In genomic region chr11:24349967-24350643, GRCm38 (mm10) we compare ENCODE assay signal across 14 mouse cellular contexts.
DNase-seq lines count a peak whose midpoint lies in the region; ATAC-seq lines count a peak whose summit lies in the region.
"Had no signal": no experiment of that assay in that cellular context is flagged by ENCODE, and none has a peak within 500 bp of the region (broad histone marks: within the 10 kb centered on the region; RNA-seq: fewer than 3 reads in every experiment).

No protein-coding gene starts in this region.

- no peaks in the 10 kb centered on the region for H3K9me3 ChIP-seq in hindbrain, embryonic 10.5 days
- H3K9me3 ChIP-seq in hindbrain, embryonic 13.5 days = no peaks in the 10 kb centered on the region
- no peaks in the 10 kb centered on the region for H3K9me3 ChIP-seq in embryonic facial prominence, embryonic 10.5 days
- no peaks in the 10 kb centered on the region for H3K9me3 ChIP-seq in forebrain, embryonic 13.5 days (replicated peaks)
- no peaks in the 10 kb centered on the region for H3K9me3 ChIP-seq in midbrain, embryonic 14.5 days (ENCODE audit: control insufficient read depth, low read length)
- H3K9me3 ChIP-seq: limb, embryonic 15.5 days; neural tube, embryonic 12.5 days had no signal

- no peak overlapping the region for H3K9ac ChIP-seq in hindbrain, embryonic 13.5 days
- H3K9ac ChIP-seq in forebrain, embryonic 13.5 days = no peak overlapping the region
- no peak overlapping the region for H3K9ac ChIP-seq in midbrain, embryonic 14.5 days (replicated peaks; ENCODE audit: low read length)
- H3K9ac ChIP-seq: limb, embryonic 15.5 days; neural tube, embryonic 12.5 days had no signal

- no peaks in the 10 kb centered on the region for H3K36me3 ChIP-seq in hindbrain, embryonic 10.5 days
- no peaks in the 10 kb centered on the region for H3K36me3 ChIP-seq in hindbrain, embryonic 13.5 days
- no peaks in the 10 kb centered on the region for H3K36me3 ChIP-seq in embryonic facial prominence, embryonic 10.5 days (replicated peaks)
- no peaks in the 10 kb centered on the region for H3K36me3 ChIP-seq in forebrain, embryonic 13.5 days (ENCODE audit: poor library complexity, severe bottlenecking)
- H3K36me3 ChIP-seq in midbrain, embryonic 14.5 days (ENCODE audit: control insufficient read depth, insufficient read depth, low read length) = no peaks in the 10 kb centered on the region
- H3K36me3 ChIP-seq: limb, embryonic 15.5 days; neural tube, embryonic 12.5 days had no signal

- peaks cover 26% of the 10 kb centered on the region for H3K4me1 ChIP-seq in hindbrain, embryonic 10.5 days (replicated peaks)
- peaks cover 17% of the 10 kb centered on the region for H3K4me1 ChIP-seq in hindbrain, embryonic 13.5 days (replicated peaks)
- H3K4me1 ChIP-seq in embryonic facial prominence, embryonic 10.5 days = peaks cover 34% of the 10 kb centered on the region
- H3K4me1 ChIP-seq in forebrain, embryonic 13.5 days = peaks cover 38% of the 10 kb centered on the region
- peaks cover 19% of the 10 kb centered on the region for H3K4me1 ChIP-seq in midbrain, embryonic 14.5 days (ENCODE audit: control insufficient read depth, insufficient read depth, low read length)

- peaks cover 8% of the 10 kb centered on the region; the same call in 1 of the 2 replicates for H3K27me3 ChIP-seq in hindbrain, embryonic 10.5 days (ENCODE audit: insufficient read depth, poor library complexity, severe bottlenecking)
- H3K27me3 ChIP-seq in hindbrain, embryonic 13.5 days = 0 out of 2 replicates have a peak, but pooled peaks cover 4% of the 10 kb centered on the region
- H3K27me3 ChIP-seq in embryonic facial prominence, embryonic 10.5 days (replicated peaks; ENCODE audit: low read depth, poor library complexity, severe bottlenecking) = 0 out of 2 replicates have a peak, but pooled peaks cover 13% of the 10 kb centered on the region
- no peaks in the 10 kb centered on the region for H3K27me3 ChIP-seq in forebrain, embryonic 13.5 days
- H3K27me3 ChIP-seq in midbrain, embryonic 14.5 days (ENCODE audit: control insufficient read depth, insufficient read depth, low read length) = no peaks in the 10 kb centered on the region
- H3K27me3 ChIP-seq: limb, embryonic 15.5 days; neural tube, embryonic 12.5 days had no signal

- peak; percentile 26 for DNase-seq in hindbrain, embryonic 10.5 days (ENCODE audit: low spot score)
- DNase-seq in embryonic facial prominence, embryonic 10.5 days (ENCODE audit: low spot score) = peak; percentile 27
- DNase-seq in midbrain, embryonic 14.5 days = peak; percentile 75
- no peak for DNase-seq in gastrocnemius, adult 18-20 months (ENCODE audit: low spot score)
- DNase-seq in c-Kit-positive CD71-positive TER-119-positive erythroid progenitor cells, embryonic 14.5 days (ENCODE audit: low spot score) = no peak
- DNase-seq: cerebellum, postnatal 14 days; gastrocnemius, postnatal 10 days; lung, postnatal 14 days; right cerebral cortex, postnatal 14 days had no signal

- H3K27ac ChIP-seq in hindbrain, embryonic 10.5 days = no peak overlapping the region
- H3K27ac ChIP-seq in hindbrain, embryonic 13.5 days = no peak overlapping the region
- H3K27ac ChIP-seq in embryonic facial prominence, embryonic 10.5 days (replicated peaks) = no peak overlapping the region; the same call in 1 of the 2 replicates
- H3K27ac ChIP-seq in forebrain, embryonic 13.5 days = no peak overlapping the region
- no peak overlapping the region for H3K27ac ChIP-seq in midbrain, embryonic 14.5 days (replicated peaks; ENCODE audit: low read depth, low read length)
- H3K27ac ChIP-seq: limb, embryonic 15.5 days; neural tube, embryonic 12.5 days; stomach, postnatal 0 days had no signal

- ATAC-seq in hindbrain, embryonic 13.5 days (ENCODE audit: low FRiP score) = no peak; the same call in 1 of the 2 replicates
- peak; percentile 62; the same call in 1 of the 2 replicates for ATAC-seq in forebrain, embryonic 13.5 days
- ATAC-seq in midbrain, embryonic 14.5 days (ENCODE audit: low FRiP score, low TSS enrichment) = peak; percentile 50; the same call in 1 of the 2 replicates

- no peak overlapping the region for H3K4me2 ChIP-seq in hindbrain, embryonic 13.5 days
- H3K4me2 ChIP-seq in forebrain, embryonic 13.5 days = peak overlapping the region; percentile 21
- H3K4me2 ChIP-seq in midbrain, embryonic 14.5 days (ENCODE audit: low read length) = no peak overlapping the region
- H3K4me2 ChIP-seq: limb, embryonic 15.5 days; neural tube, embryonic 12.5 days had no signal

- 19% methylated on average over 10 of the region's 10 CpGs for WGBS in hindbrain, embryonic 10.5 days
- WGBS in hindbrain, embryonic 13.5 days = 20% methylated on average over 10 of the region's 10 CpGs
- 19% methylated on average over 10 of the region's 10 CpGs for WGBS in embryonic facial prominence, embryonic 10.5 days
- 11% methylated on average over 10 of the region's 10 CpGs for WGBS in forebrain, embryonic 13.5 days
- WGBS in midbrain, embryonic 14.5 days = 14% methylated on average over 10 of the region's 10 CpGs

- H3K4me3 ChIP-seq in hindbrain, embryonic 10.5 days = 0 out of 2 replicates have a peak overlapping the region, but pooled peaks have one; percentile 2
- no peak overlapping the region for H3K4me3 ChIP-seq in hindbrain, embryonic 13.5 days
- no peak overlapping the region for H3K4me3 ChIP-seq in embryonic facial prominence, embryonic 10.5 days
- no peak overlapping the region for H3K4me3 ChIP-seq in forebrain, embryonic 13.5 days
- H3K4me3 ChIP-seq in midbrain, embryonic 14.5 days (replicated peaks; ENCODE audit: low read depth, low read length) = no peak overlapping the region
- H3K4me3 ChIP-seq: limb, embryonic 15.5 days; neural tube, embryonic 12.5 days had no signal

Comparison
In these comparisons a context has a peak if more than half of its experiments do, and no peak if none do; other contexts are left out.
1. DNase-seq: peak in hindbrain, embryonic 10.5 days (single experiment), embryonic facial prominence, embryonic 10.5 days (single experiment) and midbrain, embryonic 14.5 days (single experiment); none in gastrocnemius, adult 18-20 months (single experiment) and c-Kit-positive CD71-positive TER-119-positive erythroid progenitor cells, embryonic 14.5 days (single experiment).